Mouse (Mus musculus) liver, postnatal 0 days (tissue): Measurements from ENCODE around the gene Spata21.

ENCODE experiments used
- CTCF ChIP-seq: sonication (generic); IDR thresholded peaks from 2 replicates; pipeline ENCODE4 v1.5.1; 2016; ENCODE audit warnings: antibody characterized with exemption, low read depth
- EP300 ChIP-seq: IDR thresholded peaks from 2 replicates; pipeline ENCODE4 v1.6.1; 2016; ENCODE audit warnings: antibody characterized with exemption, low read depth, mild to moderate bottlenecking

DNA sequence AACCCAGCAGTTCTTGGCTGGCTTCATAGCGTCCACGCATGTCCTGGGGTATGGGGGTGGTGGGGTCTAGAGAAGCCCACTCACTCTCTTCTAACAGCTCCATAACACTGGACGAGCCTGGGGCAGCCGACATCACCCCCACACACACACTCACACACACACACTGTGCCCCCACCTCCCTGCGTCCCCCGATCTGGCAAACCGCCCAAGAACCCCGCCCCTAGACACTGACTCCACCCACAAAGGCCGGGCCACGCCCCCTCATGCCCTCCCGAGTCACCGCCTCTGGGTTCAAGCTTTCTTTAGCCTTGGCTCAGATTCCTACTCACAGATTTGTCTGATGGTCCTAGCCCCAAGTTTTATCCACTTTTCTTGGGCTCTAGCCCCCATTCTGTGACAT lies 47.0 kb upstream of the Spata21 start:
- TF ChIP-seq CTCF: no peak
- no peak for TF ChIP-seq EP300
